Mouse (Mus musculus) forebrain, embryonic 13.5 days (tissue): Measurements from ENCODE around the gene Sco1. TPM values are rescaled to one million over a fixed set of nuclear protein-coding genes. Genes with fewer than 3 reads are reported as not detected.

Experiments
- ATAC-seq: fragments of 200-750 bp; cut with Nextera tagmentation; 2 replicates; pipeline ENCODE4 v1.8.0; 2017
- H3K27ac ChIP-seq: fragments of 300-500 bp; sonication (generic); 2 replicates; pipeline ENCODE4 v1.5.1; 2015; ENCODE audit warnings: inconsistent platforms, mild to moderate bottlenecking, moderate library complexity
- H3K27me3 ChIP-seq: fragments of 300-500 bp; sonication (generic); 2 replicates; pipeline ENCODE4 v1.6.1; 2015; ENCODE audit warnings: mild to moderate bottlenecking, inconsistent platforms
- H3K36me3 ChIP-seq: fragments of 300-500 bp; sonication (generic); 2 replicates; pipeline ENCODE4 v1.6.1; 2015; ENCODE audit warnings: mild to moderate bottlenecking, inconsistent platforms; ENCODE audit not compliant: poor library complexity, severe bottlenecking
- H3K4me1 ChIP-seq: fragments of 300-500 bp; sonication (generic); 2 replicates; pipeline ENCODE4 v1.6.1; 2015; ENCODE audit warnings: inconsistent platforms
- H3K4me2 ChIP-seq: fragments of 300-500 bp; sonication (generic); 2 replicates; pipeline ENCODE4 v1.6.1; 2015; ENCODE audit warnings: inconsistent platforms, mild to moderate bottlenecking, moderate library complexity
- H3K4me3 ChIP-seq: fragments of 300-500 bp; sonication (generic); 2 replicates; pipeline ENCODE4 v1.5.1; 2015; ENCODE audit warnings: mild to moderate bottlenecking, inconsistent platforms
- H3K9ac ChIP-seq: fragments of 300-500 bp; sonication (generic); 2 replicates; pipeline ENCODE4 v1.6.1; 2015; ENCODE audit warnings: mild to moderate bottlenecking, inconsistent platforms
- H3K9me3 ChIP-seq: fragments of 300-500 bp; sonication (generic); replicated peaks from 2 replicates; pipeline ENCODE4 v1.6.1; 2016; ENCODE audit warnings: inconsistent platforms
- WGBS: fragments of 180-500 bp; shearing (Covaris S2); methylation state at CpG from one replicate; pipeline ENCODE4 v1.1.7; 2015; 5-methylcytosine and 5-hydroxymethylcytosine counted together
- microRNA-seq: library from miRNA; unstranded; fragments of <30 nt; microRNA quantifications from one replicate; pipeline ENCODE4, GENCODE M21; 2016
- polyA plus RNA-seq: library from polyadenylated mRNA; unstranded; fragments of >200 nt; fragmentation: Nextera tagmentation; extraction: Ambion mirVana; gene quantifications from 2 replicates; pipeline ENCODE4 v1.2.1, GENCODE M21; 2015

Sco1 gene
- polyA plus RNA-seq, 1 experiment from 2014 or later, result 14.2 TPM

GRCm38 (mm10) chr11:67110168-67110948 lies 57.9 kb downstream of the Sco1 start:
- Histone ChIP-seq H3K4me1 (peaks cover 6% of the 10 kb centered on the region; the same call in 1 of the 2 replicates), H3K27ac (no peak overlapping the region), H3K36me3 (no peaks in the 10 kb centered on the region), H3K9ac (no peak overlapping the region), H3K27me3 (no peaks in the 10 kb centered on the region), H3K4me2 (no peak overlapping the region), H3K9me3 (no peaks in the 10 kb centered on the region), H3K4me3 (no peak overlapping the region)
- 32% methylated on average over 5 of the region's 5 CpGs for WGBS
- ATAC-seq, result peak; percentile 66

- peak; percentile 45; the same call in 1 of the 2 replicates for ATAC-seq
- Histone ChIP-seq H3K27me3 (no peaks in the 10 kb centered on the region), H3K27ac (no peak overlapping the region), H3K9me3 (no peaks in the 10 kb centered on the region), H3K4me3 (no peak overlapping the region), H3K9ac (no peak overlapping the region), H3K4me1 (no peaks in the 10 kb centered on the region), H3K4me2 (no peak overlapping the region), H3K36me3 (no peaks in the 10 kb centered on the region)
- 28% methylated on average over 11 of the region's 11 CpGs for WGBS
Observed at GRCm38 (mm10) chr11:67112019-67112850, 59.8 kb downstream of the Sco1 start.

- Histone ChIP-seq H3K4me2 (no peak overlapping the region), H3K9me3 (no peaks in the 10 kb centered on the region), H3K36me3 (no peaks in the 10 kb centered on the region), H3K9ac (no peak overlapping the region), H3K4me3 (no peak overlapping the region), H3K27ac (no peak overlapping the region), H3K27me3 (no peaks in the 10 kb centered on the region), H3K4me1 (no peaks in the 10 kb centered on the region)
- 46% methylated on average over 11 of the region's 11 CpGs for WGBS
- ATAC-seq, result peak; percentile 53; the same call in 1 of the 2 replicates
Observed at GRCm38 (mm10) chr11:67112851-67113202, 60.4 kb downstream of the Sco1 start.

DNA sequence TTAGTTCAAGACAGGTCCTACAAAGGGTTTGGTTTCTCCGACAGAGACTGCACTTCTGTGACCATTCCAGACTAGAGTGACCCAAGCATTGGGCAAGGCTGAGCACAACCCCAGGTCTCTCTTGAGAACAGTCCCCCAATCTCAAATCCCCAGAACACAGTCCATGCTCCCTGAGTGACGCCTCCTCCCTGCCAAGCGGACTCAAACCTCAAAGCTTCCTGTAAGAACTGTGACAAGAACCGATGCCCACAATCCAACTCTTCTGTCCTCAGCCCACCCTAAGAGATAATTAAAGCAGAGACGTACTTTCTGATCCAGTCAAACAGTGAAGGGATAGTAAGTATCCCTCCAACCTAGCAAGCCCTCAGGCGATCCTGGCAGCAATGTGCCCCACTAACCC lies 60.9 kb downstream of the Sco1 start:
- no peak for ATAC-seq
- Histone ChIP-seq H3K9ac (no peak overlapping the region), H3K4me1 (no peaks in the 10 kb centered on the region), H3K9me3 (no peaks in the 10 kb centered on the region), H3K27ac (no peak overlapping the region), H3K4me3 (no peak overlapping the region), H3K36me3 (no peaks in the 10 kb centered on the region), H3K27me3 (no peaks in the 10 kb centered on the region), H3K4me2 (no peak overlapping the region)
- WGBS, result 92% methylated on average over 6 of the region's 6 CpGs

- WGBS, result 92% methylated on average over 5 of the region's 5 CpGs
Observed at GRCm38 (mm10) chr11:67114261-67114660, 61.8 kb downstream of the Sco1 start.

GRCm38 (mm10) chr11:67114901-67115300 lies 62.4 kb downstream of the Sco1 start:
- no peak for ATAC-seq
- Histone ChIP-seq H3K4me2 (no peak overlapping the region), H3K27me3 (no peaks in the 10 kb centered on the region), H3K4me3 (no peak overlapping the region), H3K9ac (no peak overlapping the region), H3K4me1 (no peaks in the 10 kb centered on the region), H3K9me3 (no peaks in the 10 kb centered on the region), H3K36me3 (no peaks in the 10 kb centered on the region), H3K27ac (no peak overlapping the region)
- WGBS, result 89% methylated on average over 12 of the region's 12 CpGs

More at GRCm38 (mm10) chr11:67114261-67114660, 61.8 kb downstream of the Sco1 start:
- H3K4me1 ChIP-seq, result no peaks in the 10 kb centered on the region
- no peak overlapping the region for H3K27ac ChIP-seq
- no peaks in the 10 kb centered on the region for H3K27me3 ChIP-seq
- no peaks in the 10 kb centered on the region for H3K36me3 ChIP-seq
- no peak overlapping the region for H3K4me2 ChIP-seq
- H3K9me3 ChIP-seq, result no peaks in the 10 kb centered on the region
- no peak overlapping the region for H3K9ac ChIP-seq
- ATAC-seq, result no peak
- H3K4me3 ChIP-seq, result no peak overlapping the region

Small RNAs within 50 kb of the gene (microRNA-seq; reads per million reads assigned to microRNA genes)
- gene Mir6923, result not detected

Other genes with a start within 250 kb of the Sco1 start
- 0.12 and 0.16 TPM in 2 replicates for gene Pirt, start 140.7 kb upstream of the Sco1 start, polyA plus RNA-seq
- 0.19 TPM in 1 of 2 replicates, not detected in the other for gene Tmem238l, start 96.0 kb upstream of the Sco1 start, polyA plus RNA-seq
- gene Tmem220, start 27.5 kb upstream of the Sco1 start, polyA plus RNA-seq, result 0.34 and 0.50 TPM in 2 replicates
- gene Adprm, start 76 bp upstream of the Sco1 start, polyA plus RNA-seq, result 34.8 and 37.2 TPM in 2 replicates
- 0.06 and 0.17 TPM in 2 replicates for gene Myh3, start 25.6 kb downstream of the Sco1 start, polyA plus RNA-seq
- gene Myh2, start 118.4 kb downstream of the Sco1 start, polyA plus RNA-seq, result not detected in 2 replicates
- gene Myh1, start 147.4 kb downstream of the Sco1 start, polyA plus RNA-seq, result 0.03 TPM in 1 of 2 replicates, not detected in the other
- gene Myh4, start 185.4 kb downstream of the Sco1 start, polyA plus RNA-seq, result not detected in 2 replicates
- 0.05 TPM in 2 replicates for gene Myh8, start 224.5 kb downstream of the Sco1 start, polyA plus RNA-seq